ENCODE assay signal across 8 mouse cellular contexts in genomic region chr4:132535406-132536121, GRCm38 (mm10). TPM values are rescaled to one million over a fixed set of nuclear protein-coding genes. Genes with fewer than 3 reads are reported as not detected.
A peak's percentile ranks its signal among the peaks of the same experiment; 100 is the strongest.
DNase-seq lines count a peak whose midpoint lies in the region; ATAC-seq and TF ChIP-seq lines count a peak whose summit lies in the region.

Dnajc8 (plus strand) TSS chr4:132535550.

- TF ChIP-seq POLR2A in cortical plate, adult 2 months (IDR thresholded peaks at IDR 0.05; ENCODE audit: extremely low read depth, insufficient read depth, low read length): peak; percentile 86; the same call in 1 of the 2 replicates

- H3K4me1 ChIP-seq in cortical plate, adult 2 months (ENCODE audit: control insufficient read depth, insufficient read depth, low read length): peaks cover 6% of the 10 kb centered on the region

- TF ChIP-seq CTCF in cortical plate, adult 2 months (IDR thresholded peaks at IDR 0.05; ENCODE audit: extremely low read depth, insufficient read depth, low read length): no peak

- H3K4me3 ChIP-seq in cortical plate, adult 2 months (ENCODE audit: insufficient read depth, low read length): peak within 1 kb of the TSS; percentile 87

- DNase-seq in gastrocnemius, postnatal 10 days: peak; percentile 98
- DNase-seq in induced T-regulatory cell, adult 2 months (ENCODE audit: low read depth): peak; percentile 99
- DNase-seq in left cerebral cortex, adult 9 months (ENCODE audit: low spot score in 2 of 2): peak; percentile 61 to 94
- peak; percentile 97 for DNase-seq in right cerebral cortex, postnatal 14 days
- peak; percentile 91 to 93 for DNase-seq in urinary bladder, postnatal 36 days (ENCODE audit: low spot score in 2 of 2)

- ATAC-seq in activated CD4-positive, CD25-positive, alpha-beta regulatory T cell, adult 4 months: peak; percentile 65
- ATAC-seq in megakaryocyte progenitor cell, adult 5-6 weeks (replicated peaks; ENCODE audit: poor library complexity): peak; percentile 35

- peak within 1 kb of the TSS; percentile 50; the same call in 1 of the 2 replicates for H3K27ac ChIP-seq in cortical plate, adult 2 months (ENCODE audit: insufficient read depth, low read length)

RNA-seq across cellular contexts. Expression of gene Dnajc8, which starts in this region (rescaled TPM):
- polyA plus RNA-seq in activated CD4-positive, CD25-positive, alpha-beta regulatory T cell, adult 4 months (2017; shearing (Covaris generic)): 100 to 1,000 TPM; 293 to 317 TPM
- polyA plus RNA-seq in cortical plate, adult 2 months (2012; rRNA removed): 112 and 117 TPM in 2 replicates
- total RNA-seq in gastrocnemius, postnatal 10 days (2021): 10 to 100 TPM; 70.0 to 74.9 TPM
- total RNA-seq in megakaryocyte progenitor cell, adult 5-6 weeks (2015): 134 and 147 TPM in 2 replicates
- total RNA-seq in megakaryocyte progenitor cell, adult 5-6 weeks (2017): 416 and 463 TPM in 2 replicates

Comparison
In these comparisons a context has a peak if more than half of its experiments do, and no peak if none do; other contexts are left out.
1. Peak in every context shown above with its lines: DNase-seq, ATAC-seq, H3K4me3 ChIP-seq and H3K27ac ChIP-seq.